Mouse (Mus musculus) neural tube, embryonic 11.5 days (tissue): ENCODE data around the gene Nmnat3. TPM values are rescaled to one million over a fixed set of nuclear protein-coding genes. Genes with fewer than 3 reads are reported as not detected.

Experiments
- ATAC-seq: fragments of 200-750 bp; cut with Nextera tagmentation; 2 replicates; pipeline ENCODE4 v1.8.0; 2017; ENCODE audit warnings: moderate number of reproducible peaks, mild to moderate bottlenecking, moderate TSS enrichment, moderate library complexity; ENCODE audit not compliant: insufficient read depth, low FRiP score, low TSS enrichment
- DNase-seq: peaks from one replicate; pipeline ENCODE4 v3.0.0-alpha.2; 2015; ENCODE audit warnings: low spot score
- H3K27ac ChIP-seq: fragments of 300-500 bp; sonication (generic); 2 replicates; pipeline ENCODE4 v1.5.1; 2014; ENCODE audit warnings: low read depth, mild to moderate bottlenecking, low read length
- H3K27me3 ChIP-seq: fragments of 300-500 bp; sonication (generic); 2 replicates; pipeline ENCODE4 v1.6.1; 2014; ENCODE audit warnings: mild to moderate bottlenecking, low read length, mixed read lengths; ENCODE audit not compliant: control insufficient read depth, insufficient read depth
- H3K36me3 ChIP-seq: fragments of 300-500 bp; sonication (generic); 2 replicates; pipeline ENCODE4 v1.6.1; 2014; ENCODE audit warnings: mild to moderate bottlenecking, low read length, moderate library complexity, mixed read lengths; ENCODE audit not compliant: control insufficient read depth, insufficient read depth
- H3K4me1 ChIP-seq: fragments of 300-500 bp; sonication (generic); 2 replicates; pipeline ENCODE4 v1.6.1; 2014; ENCODE audit warnings: low read length, mixed read lengths; ENCODE audit not compliant: control insufficient read depth, insufficient read depth
- H3K4me2 ChIP-seq: fragments of 300-500 bp; sonication (generic); 2 replicates; pipeline ENCODE4 v1.6.1; 2014; ENCODE audit warnings: low read depth, mild to moderate bottlenecking, moderate library complexity
- H3K4me3 ChIP-seq: fragments of 300-500 bp; sonication (generic); 2 replicates; pipeline ENCODE4 v1.5.1; 2014; ENCODE audit warnings: low read depth, low read length
- H3K9ac ChIP-seq: fragments of 300-500 bp; sonication (generic); 2 replicates; pipeline ENCODE4 v1.6.1; 2014; ENCODE audit warnings: mild to moderate bottlenecking, low read length
- H3K9me3 ChIP-seq: fragments of 300-500 bp; sonication (generic); 2 replicates; pipeline ENCODE4 v1.6.1; 2016; ENCODE audit warnings: low read length; ENCODE audit not compliant: control insufficient read depth
- WGBS: fragments of 180-500 bp; shearing (Covaris S2); extraction: QIAGEN DNeasy Blood & Tissue Kit; methylation state at CpG from one replicate; pipeline ENCODE4 v1.1.7; 2014; 5-methylcytosine and 5-hydroxymethylcytosine counted together
- polyA plus RNA-seq: library from polyadenylated mRNA; unstranded; fragments of >200 nt; fragmentation: Nextera tagmentation; extraction: Ambion mirVana; gene quantifications from 2 replicates; pipeline ENCODE4 v1.2.1, GENCODE M21; 2014

Gene Nmnat3
- polyA plus RNA-seq, 1 experiment from 2014 or later = 2.9 TPM

DNA sequence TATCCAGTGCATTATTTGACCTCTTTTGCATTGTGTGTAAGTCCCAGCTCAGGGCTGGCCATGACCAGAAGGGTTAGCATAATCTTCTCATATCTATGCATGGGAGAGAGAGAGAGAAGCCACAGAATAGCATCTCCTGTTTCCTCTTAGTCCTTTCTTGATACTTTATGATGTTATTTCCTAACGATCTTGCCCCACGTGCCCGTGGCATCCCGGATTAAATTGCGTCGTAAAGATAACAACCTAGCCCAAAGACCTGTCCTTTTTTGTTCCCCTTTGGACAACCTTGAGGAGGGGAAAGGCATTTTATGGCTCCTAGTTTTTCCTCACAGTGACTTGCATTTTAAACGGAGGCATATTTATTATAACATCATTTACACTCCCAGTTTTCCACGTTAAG lies 78.8 kb downstream of the Nmnat3 start:
- no peak overlapping the region for H3K9ac ChIP-seq
- no peaks in the 10 kb centered on the region for H3K9me3 ChIP-seq
- no peak overlapping the region for H3K27ac ChIP-seq
- ATAC-seq (no peak), DNase-seq (no peak)
- 43% methylated on average over 8 of the region's 8 CpGs for WGBS
- no peak overlapping the region for H3K4me2 ChIP-seq
- H3K4me3 ChIP-seq = no peak overlapping the region
- no peaks in the 10 kb centered on the region for H3K36me3 ChIP-seq
- no peaks in the 10 kb centered on the region for H3K27me3 ChIP-seq
- H3K4me1 ChIP-seq = no peaks in the 10 kb centered on the region

DNA sequence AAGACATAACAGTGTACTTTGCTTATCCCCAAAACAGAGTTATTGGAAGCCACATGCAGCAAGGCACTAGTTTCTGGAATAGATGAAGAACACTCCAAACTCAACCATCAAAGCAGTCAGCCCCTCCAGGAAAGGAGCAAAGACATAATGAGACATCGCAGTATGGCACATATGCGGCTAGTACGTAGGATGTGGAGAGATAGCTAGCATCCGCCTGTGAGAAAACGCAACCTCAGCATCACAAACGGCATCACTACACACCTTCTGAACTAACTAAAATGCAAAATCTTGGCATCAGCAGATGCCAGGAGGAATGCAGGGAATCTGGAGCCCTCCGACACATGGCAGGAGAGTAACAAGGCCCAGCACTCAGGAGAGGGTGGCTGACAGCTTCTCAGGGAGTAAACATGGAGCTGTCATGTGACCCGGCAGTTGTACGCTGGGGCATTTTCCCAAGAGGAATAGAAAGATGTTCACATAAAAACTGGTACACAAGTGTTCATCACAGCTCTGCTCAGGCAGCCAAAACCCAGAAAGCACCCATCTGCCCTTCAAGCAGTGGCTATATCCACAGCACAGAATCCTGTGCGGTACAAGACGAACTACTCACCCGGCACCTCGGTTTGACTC lies 80.2 kb downstream of the Nmnat3 start:
- 90% methylated on average over 13 of the region's 13 CpGs for WGBS
- ATAC-seq (no peak), DNase-seq (no peak)
- Histone ChIP-seq H3K4me3 (no peak overlapping the region), H3K27ac (no peak overlapping the region), H3K27me3 (no peaks in the 10 kb centered on the region), H3K4me2 (no peak overlapping the region), H3K9me3 (no peaks in the 10 kb centered on the region), H3K36me3 (no peaks in the 10 kb centered on the region), H3K9ac (no peak overlapping the region), H3K4me1 (no peaks in the 10 kb centered on the region)

DNA sequence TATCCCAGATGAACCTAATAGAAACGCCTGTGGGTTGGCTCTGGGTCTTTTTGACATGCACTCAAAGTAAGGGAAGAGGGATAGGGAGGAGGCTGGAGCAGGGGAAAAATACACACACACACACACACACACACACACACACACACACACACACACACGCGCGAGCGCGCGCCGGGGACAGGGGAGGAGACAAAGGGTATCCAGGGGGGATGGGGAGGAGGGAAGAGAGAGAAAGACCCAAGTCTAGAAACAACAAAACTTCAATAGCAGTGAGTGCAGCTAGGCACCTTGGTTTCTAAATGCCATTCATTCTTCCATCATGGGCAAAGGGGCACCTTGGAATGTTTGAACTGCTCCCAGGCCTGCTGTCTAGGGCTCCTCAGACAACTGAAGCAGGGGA lies 82.5 kb downstream of the Nmnat3 start:
- ATAC-seq (no peak), DNase-seq (no peak)
- Histone ChIP-seq H3K4me2 (no peak overlapping the region), H3K4me3 (no peak overlapping the region), H3K9me3 (no peaks in the 10 kb centered on the region), H3K36me3 (no peaks in the 10 kb centered on the region), H3K9ac (no peak overlapping the region), H3K27me3 (no peaks in the 10 kb centered on the region), H3K27ac (no peak overlapping the region), H3K4me1 (peaks cover 2% of the 10 kb centered on the region; the same call in 1 of the 2 replicates)
- WGBS = 75% methylated on average over 8 of the region's 8 CpGs

DNA sequence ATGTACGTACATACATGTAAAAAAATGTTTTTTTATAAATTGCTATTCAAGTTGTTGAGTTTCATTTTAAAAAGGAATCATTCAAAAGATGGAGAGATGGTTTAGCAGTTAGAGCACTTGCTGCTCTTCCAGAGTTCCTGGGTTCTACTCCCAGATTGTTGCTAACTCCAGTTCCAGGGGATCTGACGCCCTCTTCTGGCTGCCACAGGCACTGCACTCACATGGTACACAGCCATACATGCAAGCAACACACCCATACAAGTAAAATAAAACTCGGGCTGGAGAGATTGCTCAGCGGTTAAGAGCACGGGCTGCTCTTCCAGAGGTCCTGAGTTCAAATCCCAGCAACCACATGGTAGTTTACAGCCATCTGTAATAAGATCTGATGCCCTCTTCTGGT lies 86.1 kb downstream of the Nmnat3 start:
- Histone ChIP-seq H3K36me3 (no peaks in the 10 kb centered on the region), H3K27me3 (no peaks in the 10 kb centered on the region), H3K4me1 (peaks cover 7% of the 10 kb centered on the region; the same call in 1 of the 2 replicates), H3K9me3 (no peaks in the 10 kb centered on the region), H3K27ac (no peak overlapping the region), H3K9ac (no peak overlapping the region), H3K4me2 (no peak overlapping the region), H3K4me3 (no peak overlapping the region)
- ATAC-seq (no peak), DNase-seq (no peak)
- WGBS = 90% methylated on average over 5 of the region's 5 CpGs

DNA sequence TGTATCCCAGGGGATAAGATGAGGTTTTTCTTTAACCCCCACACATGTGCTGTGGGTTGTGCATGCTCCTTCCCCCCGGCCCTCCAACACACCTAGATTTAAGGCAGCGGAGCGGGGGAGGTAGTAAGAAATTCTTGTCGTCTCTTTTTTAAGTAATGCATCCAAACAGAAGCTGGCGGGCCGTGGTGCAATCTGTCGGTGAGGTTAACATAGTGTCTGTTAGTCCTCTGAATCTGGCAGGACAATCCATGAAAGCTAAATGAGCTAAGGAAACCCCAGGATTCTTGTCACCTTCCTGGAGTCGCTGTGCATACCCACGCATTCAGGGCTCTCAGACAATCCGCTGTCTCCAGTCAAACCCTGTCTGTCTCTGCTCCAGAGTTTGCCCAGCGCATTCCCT lies 87.7 kb downstream of the Nmnat3 start:
- no peak overlapping the region for H3K4me3 ChIP-seq
- H3K4me1 ChIP-seq = peaks cover 7% of the 10 kb centered on the region; the same call in 1 of the 2 replicates
- DNase-seq (no peak), ATAC-seq (peak; percentile 43; the same call in 1 of the 2 replicates)
- H3K9ac ChIP-seq = no peak overlapping the region
- no peaks in the 10 kb centered on the region for H3K36me3 ChIP-seq
- no peaks in the 10 kb centered on the region for H3K9me3 ChIP-seq
- WGBS = 72% methylated on average over 11 of the region's 11 CpGs
- H3K27ac ChIP-seq = no peak overlapping the region
- no peak overlapping the region for H3K4me2 ChIP-seq
- no peaks in the 10 kb centered on the region for H3K27me3 ChIP-seq

DNA sequence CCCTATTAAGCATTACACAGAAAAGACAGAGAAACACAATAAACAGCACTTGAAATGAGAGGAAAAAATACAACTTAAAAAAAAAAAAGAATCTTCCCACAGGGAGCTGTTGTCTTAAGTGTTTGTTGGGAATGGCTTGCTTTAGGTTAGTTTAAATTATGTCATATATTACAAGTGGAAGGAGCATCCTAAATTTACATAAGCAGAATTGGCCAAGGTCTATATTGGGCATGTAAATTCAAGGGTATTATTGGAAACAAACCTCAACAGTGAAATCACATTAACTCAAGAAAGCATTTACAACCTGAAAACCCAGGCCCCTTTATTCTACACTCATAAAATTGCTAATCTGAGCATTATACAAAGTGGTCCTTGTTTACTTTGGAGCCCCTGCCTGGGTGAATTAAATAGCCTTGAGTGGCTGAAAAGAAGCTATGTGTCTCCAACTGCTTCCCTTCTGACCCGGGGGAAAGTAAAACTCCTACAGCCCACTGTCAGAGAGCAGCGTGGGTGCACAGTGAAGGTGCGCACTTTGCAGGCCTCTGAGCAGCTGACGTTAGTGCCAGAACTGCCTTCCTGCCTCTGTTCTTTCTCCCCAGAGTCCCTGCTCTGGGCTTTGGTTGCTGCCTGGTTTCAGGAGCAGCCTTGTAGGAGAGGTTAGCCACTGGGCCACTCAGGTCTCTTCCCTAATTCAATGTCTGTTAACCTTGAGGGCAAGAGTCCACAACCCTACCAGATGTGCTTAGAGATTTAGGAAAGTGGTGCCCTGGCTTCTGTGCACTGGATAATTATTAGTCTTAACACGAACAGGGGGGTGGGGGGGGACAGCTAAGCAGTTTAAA lies 88.3 kb downstream of the Nmnat3 start:
- H3K4me2 ChIP-seq = no peak overlapping the region
- peaks cover 7% of the 10 kb centered on the region; the same call in 1 of the 2 replicates for H3K4me1 ChIP-seq
- H3K9ac ChIP-seq = no peak overlapping the region
- DNase-seq (no peak), ATAC-seq (peak; percentile 51; the same call in 1 of the 2 replicates)
- H3K9me3 ChIP-seq = no peaks in the 10 kb centered on the region
- no peaks in the 10 kb centered on the region for H3K27me3 ChIP-seq
- no peaks in the 10 kb centered on the region for H3K36me3 ChIP-seq
- H3K4me3 ChIP-seq = no peak overlapping the region
- WGBS = 34% methylated on average over 5 of the region's 5 CpGs
- H3K27ac ChIP-seq = no peak overlapping the region

DNA sequence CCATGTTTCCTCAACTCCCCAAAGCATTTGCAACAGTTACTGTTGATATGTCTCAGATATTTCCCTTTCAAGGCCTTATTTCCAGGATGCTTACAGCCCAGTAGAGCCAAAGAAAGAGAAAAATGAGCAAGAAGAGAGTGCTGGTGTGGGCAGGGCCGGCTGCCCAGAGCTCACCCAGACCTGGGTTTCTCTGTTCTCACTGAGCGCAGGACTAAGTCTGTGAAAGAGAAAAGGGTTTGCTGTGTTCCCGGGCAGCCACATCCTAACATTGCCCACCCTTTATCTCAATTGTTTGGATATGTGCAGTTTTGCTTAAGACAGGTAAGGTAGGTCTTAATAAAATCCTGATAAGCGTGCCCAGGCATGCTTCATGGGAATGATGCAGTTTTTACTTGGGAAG lies 92.5 kb downstream of the Nmnat3 start:
- Histone ChIP-seq H3K4me1 (peaks cover 6% of the 10 kb centered on the region; the same call in 1 of the 2 replicates), H3K4me3 (no peak overlapping the region), H3K9me3 (no peaks in the 10 kb centered on the region), H3K9ac (no peak overlapping the region), H3K27ac (no peak overlapping the region), H3K4me2 (no peak overlapping the region), H3K27me3 (no peaks in the 10 kb centered on the region), H3K36me3 (no peaks in the 10 kb centered on the region)
- ATAC-seq = no peak
- WGBS = 76% methylated on average over 4 of the region's 4 CpGs
- DNase-seq = no peak

DNA sequence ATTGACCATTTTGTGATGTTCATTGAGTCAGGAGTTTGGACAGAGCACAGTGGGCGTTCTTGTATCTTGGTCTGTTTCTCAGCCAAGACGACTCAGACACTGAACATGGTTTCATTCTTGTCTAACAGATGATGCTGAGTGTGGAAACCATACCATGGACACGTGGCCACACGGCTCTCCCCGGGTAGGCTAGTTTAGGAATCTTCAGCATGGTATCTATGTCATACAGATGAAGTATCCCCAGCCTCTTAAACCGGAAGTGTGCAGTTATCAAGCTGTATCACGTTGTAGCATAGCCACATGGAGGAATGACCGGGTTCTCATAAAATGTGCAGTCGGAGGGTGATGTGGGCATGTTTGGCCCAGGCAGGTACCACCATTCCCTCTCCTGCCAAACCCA lies 93.4 kb downstream of the Nmnat3 start:
- H3K9ac ChIP-seq = no peak overlapping the region
- H3K27ac ChIP-seq = no peak overlapping the region
- 0 out of 2 replicates have a peak, but pooled peaks cover 3% of the 10 kb centered on the region for H3K4me1 ChIP-seq
- no peaks in the 10 kb centered on the region for H3K36me3 ChIP-seq
- WGBS = 92% methylated on average over 9 of the region's 9 CpGs
- H3K4me2 ChIP-seq = no peak overlapping the region
- DNase-seq = no peak
- no peaks in the 10 kb centered on the region for H3K9me3 ChIP-seq
- ATAC-seq = no peak
- no peak overlapping the region for H3K4me3 ChIP-seq
- no peaks in the 10 kb centered on the region for H3K27me3 ChIP-seq
